Mouse (Mus musculus) CH12.LX (cell line): ENCODE measurements at regions not wholly inside any gene's neighbourhood (a gene's known extent, or its start where the extent isn't known, plus 50 kb on each side); places are given as distances from the start of the nearest gene placed in this dataset.

Source experiments
- CHD2 ChIP-seq: IDR thresholded peaks from 2 replicates; pipeline ENCODE4 v1.6.1; 2011; ENCODE audit warnings: low read length, improper control_type of control experiment
- CTCF ChIP-seq, 2 experiments: IDR thresholded peaks in 1 of 2; conservative IDR thresholded peaks in 1 of 2; 2 replicates each; pipeline ENCODE4 v1.5.1; 2011 to 2012; ENCODE audit warnings: low read depth in 2 of 2, low read length in 2 of 2, improper control_type of control experiment in 1 of 2, inconsistent platforms in 1 of 2, mild to moderate bottlenecking in 1 of 2, moderate library complexity in 1 of 2
- POLR2A ChIP-seq: IDR thresholded peaks from 2 replicates; pipeline ENCODE4 v1.6.1; 2011; ENCODE audit warnings: low read depth, mild to moderate bottlenecking, improper control_type of control experiment, low read length
- UBTF ChIP-seq: IDR thresholded peaks from 2 replicates; pipeline ENCODE4 v1.6.1; 2012; ENCODE audit warnings: low read depth, mild to moderate bottlenecking, inconsistent platforms, low read length, improper control_type of control experiment, moderate library complexity
- ZMIZ1 ChIP-seq: IDR thresholded peaks from 2 replicates; pipeline ENCODE4 v1.6.1; 2012; ENCODE audit warnings: low read depth, mild to moderate bottlenecking, inconsistent platforms, low read length, improper control_type of control experiment
- ZNF384 ChIP-seq: IDR thresholded peaks from 2 replicates; pipeline ENCODE4 v1.6.1; 2012; ENCODE audit warnings: low read depth, low read length, improper control_type of control experiment, inconsistent platforms

- TF ChIP-seq ZNF384 (no peak), UBTF (no peak), POLR2A (no peak), CTCF (conservative IDR thresholded peaks at IDR 0.05 in 1 of 2, IDR thresholded peaks at IDR 0.05 in 1 of 2; ENCODE audit: low read depth in 2 of 2, low read length in 2 of 2) (no peak), CHD2 (no peak), ZMIZ1 (no peak)
These were observed 148.6 kb downstream of the Cyp26b1 start for GRCm38 (mm10) chr6:84445093-84445492.
